Mouse (Mus musculus) limb, embryonic 15.5 days (tissue): ENCODE results near the gene Trim39. TPM values are rescaled to one million over a fixed set of nuclear protein-coding genes. Genes with fewer than 3 reads are reported as not detected.

Experiments used
- polyA plus RNA-seq: library from polyadenylated mRNA; unstranded; fragments of >200 nt; fragmentation: Nextera tagmentation; extraction: Ambion mirVana; gene quantifications from 2 replicates; pipeline ENCODE4 v1.2.1, GENCODE M21; 2015

The Trim39 gene
- polyA plus RNA-seq, 1 experiment from 2014 or later, result 17.5 TPM

Other genes starting within 250 kb of the Trim39 start
- gene H2-T23, start 239.4 kb downstream of the Trim39 start, polyA plus RNA-seq, result 19.2 and 20.4 TPM in 2 replicates
- 29.0 and 32.3 TPM in 2 replicates for gene H2-T22, start 229.5 kb downstream of the Trim39 start, polyA plus RNA-seq
- gene Gm6034, start 229.3 kb downstream of the Trim39 start, polyA plus RNA-seq, result not detected in 2 replicates
- not detected in 2 replicates for gene Gm11127, start 213.9 kb downstream of the Trim39 start, polyA plus RNA-seq
- gene Gm19684, start 150.6 kb downstream of the Trim39 start, polyA plus RNA-seq, result not detected in 2 replicates
- not detected in 2 replicates for gene Gm7030, start 142.8 kb downstream of the Trim39 start, polyA plus RNA-seq
- not detected in 2 replicates for gene Gm8909, start 103.7 kb downstream of the Trim39 start, polyA plus RNA-seq
- not detected in 2 replicates for gene H2-T3, start 82.0 kb downstream of the Trim39 start, polyA plus RNA-seq
- 89.3 and 104 TPM in 2 replicates for gene Rpp21, start 14.2 kb downstream of the Trim39 start, polyA plus RNA-seq
- gene H2-M10.2, start 14.2 kb upstream of the Trim39 start, polyA plus RNA-seq, result not detected in 2 replicates
- gene H2-M10.1, start 53.9 kb upstream of the Trim39 start, polyA plus RNA-seq, result not detected in 2 replicates
- not detected in 2 replicates for gene H2-M10.3, start 96.2 kb upstream of the Trim39 start, polyA plus RNA-seq
- gene H2-M10.4, start 190.1 kb upstream of the Trim39 start, polyA plus RNA-seq, result not detected in 2 replicates